ENCODE assay signal across 8 mouse cellular contexts in genomic region chr8:85037681-85038531, GRCm38 (mm10). TPM values are rescaled to one million over a fixed set of nuclear protein-coding genes. Genes with fewer than 3 reads are reported as not detected.
A peak's percentile ranks its signal among the peaks of the same experiment; 100 is the strongest.
DNase-seq lines count a peak whose midpoint lies in the region; ATAC-seq and TF ChIP-seq lines count a peak whose summit lies in the region.

No protein-coding gene starts in this region.

- no peak; the same call in 1 of the 2 replicates for ATAC-seq in heart, embryonic 12.5 days (ENCODE audit: insufficient number of reproducible peaks, low FRiP score)
- peak; percentile 12 for ATAC-seq in kidney, embryonic 15.5 days (replicated peaks; ENCODE audit: low FRiP score)
- ATAC-seq in liver, embryonic 14.5 days (ENCODE audit: insufficient read depth), result peak; percentile 36
- ATAC-seq in stomach, postnatal 0 days (ENCODE audit: low FRiP score, low TSS enrichment), result peak; percentile 18; the same call in 1 of the 2 replicates

- no peaks in the 10 kb centered on the region for H3K9me3 ChIP-seq in heart, embryonic 12.5 days (replicated peaks)
- no peaks in the 10 kb centered on the region for H3K9me3 ChIP-seq in kidney, embryonic 15.5 days (replicated peaks)
- H3K9me3 ChIP-seq in liver, embryonic 14.5 days (ENCODE audit: control insufficient read depth, low read length), result no peaks in the 10 kb centered on the region
- H3K9me3 ChIP-seq in stomach, postnatal 0 days (ENCODE audit: control insufficient read depth, low read length), result no peaks in the 10 kb centered on the region

- under 1% methylated on average over 56 of the region's 57 CpGs for WGBS in heart, embryonic 12.5 days
- WGBS in kidney, embryonic 15.5 days, result under 1% methylated on average over 57 of the region's 57 CpGs
- under 1% methylated on average over 57 of the region's 57 CpGs for WGBS in liver, embryonic 14.5 days (ENCODE audit: insufficient replicate concordance)
- 2% methylated on average over 50 of the region's 57 CpGs for WGBS in stomach, postnatal 0 days

- peak overlapping the region; percentile 99 for H3K27ac ChIP-seq in heart, embryonic 12.5 days (ENCODE audit: poor library complexity, severe bottlenecking)
- H3K27ac ChIP-seq in kidney, embryonic 15.5 days, result peak overlapping the region; percentile 100
- H3K27ac ChIP-seq in liver, embryonic 14.5 days, result peak overlapping the region; percentile 72
- peak overlapping the region; percentile 99 for H3K27ac ChIP-seq in stomach, postnatal 0 days (replicated peaks)

- peak overlapping the region; percentile 91 for H3K4me2 ChIP-seq in heart, embryonic 12.5 days
- peak overlapping the region; percentile 83 for H3K4me2 ChIP-seq in kidney, embryonic 15.5 days
- peak overlapping the region; percentile 98 for H3K4me2 ChIP-seq in liver, embryonic 14.5 days (ENCODE audit: low read depth)
- H3K4me2 ChIP-seq in stomach, postnatal 0 days (replicated peaks; ENCODE audit: low read depth), result peak overlapping the region; percentile 95

- H3K27me3 ChIP-seq in heart, embryonic 12.5 days (replicated peaks), result no peaks in the 10 kb centered on the region
- H3K27me3 ChIP-seq in kidney, embryonic 15.5 days, result no peaks in the 10 kb centered on the region
- H3K27me3 ChIP-seq in liver, embryonic 14.5 days (ENCODE audit: control insufficient read depth, insufficient read depth, low read length), result no peaks in the 10 kb centered on the region
- H3K27me3 ChIP-seq in stomach, postnatal 0 days (ENCODE audit: control insufficient read depth, insufficient read depth, low read length), result no peaks in the 10 kb centered on the region

- DNase-seq in 3T3-L1 (ENCODE audit: low read depth, low spot score) (peak; percentile 67), R1 (ENCODE audit: low read depth, low spot score) (peak; percentile 53)
- DNase-seq in embryo, embryonic 9.5 days (ENCODE audit: extremely low spot score), result peak; percentile 78
- DNase-seq in liver, embryonic 14.5 days (ENCODE audit: low read depth in 3 of 3, low spot score in 3 of 3), result peak in 1 of 3 experiments; percentile 57
- DNase-seq in natural killer cell, adult 2 months (ENCODE audit: low spot score in 2 of 2), result peak; percentile 14 to 26
- DNase-seq in stomach, postnatal 0 days (ENCODE audit: low spot score), result peak; percentile 79

- no peak for TF ChIP-seq CTCF in liver, embryonic 14.5 days (IDR thresholded peaks at IDR 0.05; ENCODE audit: low read depth)
- TF ChIP-seq CTCF in stomach, postnatal 0 days (IDR thresholded peaks at IDR 0.05; ENCODE audit: low read depth), result peak; percentile 19; the same call in 1 of the 2 replicates

- H3K9ac ChIP-seq in heart, embryonic 12.5 days, result peak overlapping the region; percentile 95
- peak overlapping the region; percentile 96 for H3K9ac ChIP-seq in kidney, embryonic 15.5 days
- H3K9ac ChIP-seq in liver, embryonic 14.5 days (replicated peaks), result peak overlapping the region; percentile 88
- H3K9ac ChIP-seq in stomach, postnatal 0 days (ENCODE audit: low read length), result peak overlapping the region; percentile 86

- H3K4me3 ChIP-seq in heart, embryonic 12.5 days, result peak overlapping the region; percentile 92
- peak overlapping the region; percentile 83 for H3K4me3 ChIP-seq in kidney, embryonic 15.5 days (replicated peaks)
- H3K4me3 ChIP-seq in liver, embryonic 14.5 days (ENCODE audit: insufficient read depth in 1 of 2, low read depth in 2 of 2, low read length in 2 of 2), result peak overlapping the region; percentile 79 to 90
- H3K4me3 ChIP-seq in stomach, postnatal 0 days (ENCODE audit: low read depth, low read length), result peak overlapping the region; percentile 79

- H3K4me1 ChIP-seq in heart, embryonic 12.5 days (replicated peaks), result peaks cover 24% of the 10 kb centered on the region
- H3K4me1 ChIP-seq in kidney, embryonic 15.5 days, result peaks cover 29% of the 10 kb centered on the region
- H3K4me1 ChIP-seq in liver, embryonic 14.5 days (replicated peaks; ENCODE audit: control insufficient read depth in 2 of 2, insufficient read depth in 2 of 2, low read length in 1 of 2), result peaks cover 15 to 18% of the 10 kb centered on the region in 2 experiments
- no peaks in the 10 kb centered on the region for H3K4me1 ChIP-seq in stomach, postnatal 0 days (replicated peaks; ENCODE audit: control insufficient read depth, insufficient read depth)

- H3K36me3 ChIP-seq in heart, embryonic 12.5 days, result peaks cover 42% of the 10 kb centered on the region
- H3K36me3 ChIP-seq in kidney, embryonic 15.5 days, result peaks cover 42% of the 10 kb centered on the region
- peaks cover 32% of the 10 kb centered on the region for H3K36me3 ChIP-seq in liver, embryonic 14.5 days (replicated peaks; ENCODE audit: control insufficient read depth, insufficient read depth, low read depth)
- peaks cover 10% of the 10 kb centered on the region for H3K36me3 ChIP-seq in stomach, postnatal 0 days (ENCODE audit: control insufficient read depth, insufficient read depth, low read length)

- no peak for TF ChIP-seq EP300 in liver, embryonic 14.5 days (IDR thresholded peaks at IDR 0.05; ENCODE audit: low read depth)
- TF ChIP-seq EP300 in stomach, postnatal 0 days (optimal IDR thresholded peaks at IDR 0.05), result no peak

RNA-seq across cellular contexts. Expression of gene Tnpo2, which starts 1.2 kb away (rescaled TPM):
- 28.8 and 34.4 TPM in 2 replicates for polyA plus RNA-seq in heart, embryonic 12.5 days (2016; fragmentation: Nextera tagmentation; extraction: Ambion mirVana)
- 25.8 and 30.0 TPM in 2 replicates for polyA plus RNA-seq in kidney, embryonic 15.5 days (2015; fragmentation: Nextera tagmentation; extraction: Ambion mirVana)
- 24.8 and 25.2 TPM in 2 replicates for polyA plus RNA-seq in liver, embryonic 14.5 days (2012; rRNA removed)
- 9.9 and 10.2 TPM in 2 replicates for polyA plus RNA-seq in liver, embryonic 14.5 days (2014; fragmentation: Nextera tagmentation; extraction: Ambion mirVana)
- 12.5 and 15.4 TPM in 2 replicates for polyA plus RNA-seq in stomach, postnatal 0 days (2015; fragmentation: Nextera tagmentation; extraction: Ambion mirVana)

RNA-seq across cellular contexts. Expression of gene Trir, which starts 11.3 kb away (rescaled TPM):
- polyA plus RNA-seq in heart, embryonic 12.5 days (2016; fragmentation: Nextera tagmentation; extraction: Ambion mirVana), result 102 and 109 TPM in 2 replicates
- 119 and 120 TPM in 2 replicates for polyA plus RNA-seq in kidney, embryonic 15.5 days (2015; fragmentation: Nextera tagmentation; extraction: Ambion mirVana)
- 74.0 and 100 TPM in 2 replicates for polyA plus RNA-seq in liver, embryonic 14.5 days (2012; rRNA removed)
- 84.4 and 89.3 TPM in 2 replicates for polyA plus RNA-seq in liver, embryonic 14.5 days (2014; fragmentation: Nextera tagmentation; extraction: Ambion mirVana)
- 94.4 and 95.1 TPM in 2 replicates for polyA plus RNA-seq in stomach, postnatal 0 days (2015; fragmentation: Nextera tagmentation; extraction: Ambion mirVana)

RNA-seq across cellular contexts. Expression of gene Asna1, which starts 12.8 kb away (rescaled TPM):
- polyA plus RNA-seq in heart, embryonic 12.5 days (2016; fragmentation: Nextera tagmentation; extraction: Ambion mirVana), result 114 and 118 TPM in 2 replicates
- polyA plus RNA-seq in kidney, embryonic 15.5 days (2015; fragmentation: Nextera tagmentation; extraction: Ambion mirVana), result 133 and 143 TPM in 2 replicates
- polyA plus RNA-seq in liver, embryonic 14.5 days (2012; rRNA removed), result 83.4 and 85.3 TPM in 2 replicates
- 56.9 and 58.8 TPM in 2 replicates for polyA plus RNA-seq in liver, embryonic 14.5 days (2014; fragmentation: Nextera tagmentation; extraction: Ambion mirVana)
- polyA plus RNA-seq in stomach, postnatal 0 days (2015; fragmentation: Nextera tagmentation; extraction: Ambion mirVana), result 68.0 and 71.8 TPM in 2 replicates

RNA-seq across cellular contexts. Expression of gene Fbxw9, which starts 21.9 kb away (rescaled TPM):
- polyA plus RNA-seq in heart, embryonic 12.5 days (2016; fragmentation: Nextera tagmentation; extraction: Ambion mirVana), result 17.3 and 18.8 TPM in 2 replicates
- 28.9 and 32.1 TPM in 2 replicates for polyA plus RNA-seq in kidney, embryonic 15.5 days (2015; fragmentation: Nextera tagmentation; extraction: Ambion mirVana)
- polyA plus RNA-seq in liver, embryonic 14.5 days (2012; rRNA removed), result 8.9 and 13.5 TPM in 2 replicates
- 5.7 and 6.0 TPM in 2 replicates for polyA plus RNA-seq in liver, embryonic 14.5 days (2014; fragmentation: Nextera tagmentation; extraction: Ambion mirVana)
- 25.7 and 28.4 TPM in 2 replicates for polyA plus RNA-seq in stomach, postnatal 0 days (2015; fragmentation: Nextera tagmentation; extraction: Ambion mirVana)

RNA-seq across cellular contexts. Expression of gene Best2, which starts 23.6 kb away (rescaled TPM):
- not detected in 2 replicates for polyA plus RNA-seq in heart, embryonic 12.5 days (2016; fragmentation: Nextera tagmentation; extraction: Ambion mirVana)
- 0.10 TPM in 1 of 2 replicates, not detected in the other for polyA plus RNA-seq in kidney, embryonic 15.5 days (2015; fragmentation: Nextera tagmentation; extraction: Ambion mirVana)
- polyA plus RNA-seq in liver, embryonic 14.5 days (2012; rRNA removed), result 0.02 TPM in 1 of 2 replicates, not detected in the other
- polyA plus RNA-seq in liver, embryonic 14.5 days (2014; fragmentation: Nextera tagmentation; extraction: Ambion mirVana), result not detected in 2 replicates
- 0.06 and 0.16 TPM in 2 replicates for polyA plus RNA-seq in stomach, postnatal 0 days (2015; fragmentation: Nextera tagmentation; extraction: Ambion mirVana)
